Mouse (Mus musculus): ENCODE measurements around the gene Zbtb5. TPM values are rescaled to one million over a fixed set of nuclear protein-coding genes. Genes with fewer than 3 reads are reported as not detected.
A peak's percentile ranks its signal among the peaks of the same experiment; 100 is the strongest.
"Not testable (repeated sequence)": the region's sequence is repeated elsewhere in the genome, so short reads cannot be mapped to it uniquely, and the experiment has no call there.

Gene Zbtb5
- total RNA-seq (2021), result 1 to 10 TPM; 2.3 to 3.0 TPM
- long read RNA-seq, experiment 1, full-length matches to known transcripts, result 4 of 6 reads
- long read RNA-seq, experiment 1, partial matches to known transcripts, result 2 of 6 reads
- long read RNA-seq, experiment 1, other reads (novel, unspliced or antisense), result 0 of 6 reads
- long read RNA-seq, experiment 2, full-length matches to known transcripts, result 1 of 2 reads
- long read RNA-seq, experiment 2, partial matches to known transcripts, result 1 of 2 reads
- long read RNA-seq, experiment 2, other reads (novel, unspliced or antisense), result 0 of 2 reads

DNA sequence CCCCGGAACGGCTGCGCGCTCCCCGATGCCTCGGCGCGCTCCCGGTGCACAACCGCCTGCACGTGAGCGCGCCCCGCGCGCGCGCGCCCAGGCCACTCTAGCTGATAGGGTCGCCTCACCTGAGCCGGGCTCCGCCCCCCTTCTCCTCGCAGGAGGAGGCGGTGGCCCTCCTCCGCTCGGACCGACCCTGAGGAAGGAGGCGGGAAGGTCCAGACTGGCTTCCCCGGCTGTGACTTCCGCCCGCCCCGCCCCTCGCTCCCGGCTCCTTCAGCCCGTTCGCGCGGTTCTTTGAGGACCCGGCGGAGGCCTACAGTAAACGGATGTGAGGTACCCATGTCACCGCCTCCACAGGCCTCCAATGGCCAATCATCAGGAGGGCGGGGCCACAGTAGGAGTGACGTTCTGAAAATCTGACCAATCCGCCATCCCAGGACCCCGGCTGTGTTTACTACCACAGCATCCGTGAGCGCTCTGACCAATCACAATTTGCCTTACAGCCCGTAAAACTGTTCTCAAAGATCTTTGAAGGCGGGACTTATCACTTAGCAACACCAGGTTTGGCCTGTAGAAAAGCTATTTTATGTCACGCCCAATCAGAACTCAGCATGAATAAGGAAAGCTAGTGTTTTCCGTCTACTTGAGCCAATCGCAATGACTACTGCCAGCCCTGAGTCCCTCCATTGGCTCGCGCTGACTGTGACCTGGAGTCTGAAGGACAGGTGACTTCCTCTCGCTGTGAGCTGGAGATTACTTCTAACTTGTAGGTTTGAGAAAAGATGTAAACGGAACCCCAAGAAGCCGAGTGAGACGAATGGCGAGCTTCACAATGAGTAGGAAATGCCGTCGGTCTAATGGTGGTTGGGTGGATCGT, at the start of gene Zbtb5:
TSS of gene Zbtb5 (minus strand) at position 308 of the 871 bp plus-strand sequence.
- intact Hi-C loops (cut with DNase I), result loop anchor here (10.0 kb wide), 2 partner anchors 392 to 522 kb away; partner anchors contain the start of genes Shb and Slc25a51
- DNase-seq, result peak; percentile 99
- Histone ChIP-seq H3K27ac (peak within 1 kb of the TSS; percentile 96), H3K4me3 (peak within 1 kb of the TSS; percentile 98)
- TF ChIP-seq CTCF (IDR thresholded peaks at IDR 0.05), result no peak

DNA sequence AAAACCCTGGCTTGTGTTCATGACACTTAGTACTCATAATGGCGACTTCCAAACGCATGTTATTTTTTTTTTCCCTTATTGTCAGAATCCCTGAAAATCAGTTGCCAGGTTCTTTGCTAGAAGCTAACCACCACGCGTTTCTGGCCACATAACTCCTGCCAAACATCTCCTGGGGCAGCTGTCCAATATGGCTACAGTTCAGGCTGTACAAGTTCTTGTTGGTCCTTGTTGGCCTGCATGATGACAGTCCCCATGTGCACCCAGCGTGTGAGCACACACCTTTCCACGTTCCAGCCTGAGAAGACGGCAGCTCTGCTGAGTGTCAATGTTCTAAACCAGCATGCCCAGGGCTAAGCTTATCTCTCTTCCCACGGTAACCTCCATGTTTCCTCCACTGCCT, 43.2 kb upstream of the Zbtb5 start:
- peak; percentile 72 for DNase-seq
- no peak for TF ChIP-seq CTCF (IDR thresholded peaks at IDR 0.05)
- H3K27ac ChIP-seq, result peak overlapping the region; percentile 63
- intact Hi-C loops (cut with DNase I), result no loop called here
- H3K4me3 ChIP-seq, result no peak overlapping the region

DNA sequence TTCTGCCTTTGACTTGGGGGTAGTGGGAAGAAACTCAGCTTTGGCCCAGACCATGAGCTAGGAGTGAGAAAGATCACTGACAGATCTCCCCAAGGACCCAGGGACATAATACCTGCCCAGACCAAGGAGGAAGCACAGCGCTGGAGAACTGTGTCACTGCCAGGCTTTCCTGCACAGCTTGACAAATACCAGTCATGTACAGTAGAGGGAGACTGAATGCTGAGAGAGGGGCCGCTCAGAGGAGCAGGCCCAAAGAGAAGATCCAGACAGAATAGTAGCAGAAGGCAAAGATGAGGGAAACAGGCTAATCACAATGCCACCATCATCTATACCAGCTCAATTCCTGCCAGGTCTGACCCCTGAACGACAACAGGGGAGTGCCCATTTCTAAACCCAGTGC, 42.6 kb upstream of the Zbtb5 start:
- intact Hi-C loops (cut with DNase I), result no loop called here
- no peak overlapping the region for H3K4me3 ChIP-seq
- DNase-seq, result no peak
- peak; percentile 56 for TF ChIP-seq CTCF (IDR thresholded peaks at IDR 0.05)
- H3K27ac ChIP-seq, result peak overlapping the region; percentile 56

DNA sequence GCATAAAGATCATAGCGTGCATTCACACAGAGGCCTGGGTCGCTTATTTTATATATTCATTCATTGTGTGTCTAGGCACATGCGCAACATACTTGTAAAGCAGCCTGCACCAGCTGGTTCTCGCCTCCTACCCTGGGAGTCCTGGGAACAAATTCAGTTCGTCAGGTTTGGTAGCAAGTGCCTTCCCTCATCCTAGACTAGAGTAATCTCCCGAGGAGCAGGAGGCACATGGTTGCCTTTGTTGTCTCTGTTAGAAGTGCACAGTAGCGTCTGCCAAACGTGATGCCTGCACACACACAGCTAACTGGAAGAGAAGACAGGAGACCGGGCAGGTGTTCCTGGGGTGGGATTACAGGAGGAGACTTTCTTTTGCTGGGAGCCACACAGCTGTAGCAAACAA, 35.7 kb upstream of the Zbtb5 start:
- intact Hi-C loops (cut with DNase I), result no loop called here
- H3K27ac ChIP-seq, result no peak overlapping the region
- no peak overlapping the region for H3K4me3 ChIP-seq
- TF ChIP-seq CTCF (IDR thresholded peaks at IDR 0.05), result no peak
- no peak for DNase-seq

DNA sequence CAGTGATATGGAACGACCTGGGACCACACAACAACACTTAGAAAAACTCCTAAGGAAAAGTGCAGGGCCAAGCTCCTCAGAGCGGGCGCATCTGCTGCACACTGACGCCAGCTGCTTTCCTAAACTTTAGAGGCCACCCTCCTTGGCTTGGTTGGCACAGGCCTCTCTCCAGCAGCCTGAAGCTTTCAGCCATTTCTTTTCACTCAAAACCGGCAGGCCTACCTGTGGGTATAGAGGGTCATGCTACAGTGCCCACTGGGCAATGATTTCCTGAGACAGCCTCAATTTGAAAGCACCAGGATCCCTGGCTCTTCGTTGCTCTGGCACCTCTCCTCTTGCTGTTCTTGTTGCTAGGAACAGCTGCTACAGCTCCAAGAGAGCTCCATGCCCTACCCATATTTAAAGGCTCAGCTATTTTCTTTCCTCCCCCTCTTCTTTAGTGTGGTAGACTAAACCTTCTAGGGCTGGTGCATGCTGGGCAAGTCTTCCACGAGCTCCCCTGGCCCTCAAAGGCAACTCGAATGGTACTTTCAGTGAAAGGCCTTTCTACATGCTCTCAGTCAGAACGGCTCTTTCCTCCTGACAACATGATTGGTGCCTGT, 35.2 kb upstream of the Zbtb5 start:
- DNase-seq, result no peak
- no peak overlapping the region for H3K4me3 ChIP-seq
- no peak overlapping the region for H3K27ac ChIP-seq
- TF ChIP-seq CTCF (IDR thresholded peaks at IDR 0.05), result no peak
- intact Hi-C loops (cut with DNase I), result no loop called here

DNA sequence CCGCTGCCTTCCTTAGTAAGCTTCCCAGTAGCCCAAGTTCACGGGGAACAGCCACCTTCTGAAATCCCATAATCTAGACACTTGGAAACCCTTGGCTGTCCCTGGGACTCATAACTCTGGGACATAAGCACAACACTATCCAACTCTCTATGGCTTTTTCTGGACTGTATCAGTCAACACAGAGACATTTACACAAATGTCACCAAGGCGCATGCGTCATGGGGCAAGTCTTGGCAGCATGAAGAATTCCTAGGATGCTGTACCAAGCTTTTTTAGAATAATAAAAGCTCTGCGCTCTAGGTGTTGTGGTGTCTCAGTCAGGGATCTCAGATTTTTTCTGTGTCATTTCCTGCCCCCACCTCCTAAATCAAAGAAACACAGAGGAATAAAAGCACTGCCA, 34.5 kb upstream of the Zbtb5 start:
- no peak for TF ChIP-seq CTCF (IDR thresholded peaks at IDR 0.05)
- intact Hi-C loops (cut with DNase I), result no loop called here

DNA sequence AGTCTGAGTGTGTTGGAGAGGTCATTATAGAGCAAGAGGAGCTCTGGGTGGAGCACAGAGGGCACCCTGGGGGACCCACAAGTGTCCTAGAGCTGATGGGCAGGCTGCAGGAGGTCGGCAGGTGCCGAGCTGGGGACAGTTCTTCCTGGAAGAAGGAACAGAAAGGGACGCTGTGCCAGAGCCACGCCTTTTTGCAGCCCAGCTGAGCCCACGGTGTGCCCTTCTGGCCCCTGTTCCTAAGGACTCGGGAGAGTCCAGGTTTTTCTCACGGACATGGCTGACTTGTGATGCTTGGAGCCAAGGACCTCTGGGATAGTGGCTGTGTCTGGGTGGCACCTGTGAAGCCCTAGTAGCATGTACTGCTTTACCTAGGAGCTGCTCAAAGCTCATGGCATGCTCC, 28.6 kb upstream of the Zbtb5 start:
- intact Hi-C loops (cut with DNase I), result no loop called here
- Histone ChIP-seq H3K4me3 (no peak overlapping the region), H3K27ac (no peak overlapping the region)
- DNase-seq, result no peak
- no peak for TF ChIP-seq CTCF (IDR thresholded peaks at IDR 0.05)

More for the DNA sequence above, 34.5 kb upstream of the Zbtb5 start:
- DNase-seq, result no peak
- Histone ChIP-seq H3K4me3 (no peak overlapping the region), H3K27ac (no peak overlapping the region)

DNA sequence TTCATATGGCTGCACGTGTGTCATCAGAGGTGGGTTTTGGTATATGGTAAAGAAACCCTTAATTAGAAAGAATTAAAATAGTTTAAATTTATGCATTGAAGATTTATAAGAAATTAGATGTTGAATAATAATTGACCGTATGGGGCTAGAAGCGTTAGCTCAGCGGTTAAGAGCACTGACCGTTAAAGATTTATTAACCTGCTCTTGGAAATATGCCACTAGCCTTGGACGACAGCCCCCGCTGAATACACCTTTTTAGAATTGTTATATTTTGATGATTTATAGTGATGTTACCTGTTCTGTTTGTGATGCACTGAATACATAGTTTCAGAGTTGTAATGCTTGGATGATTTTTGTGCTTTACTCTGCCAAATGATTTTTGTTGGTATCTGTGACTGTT, 27.3 kb upstream of the Zbtb5 start:
- H3K27ac ChIP-seq; H3K4me3 ChIP-seq; intact Hi-C loops (cut with DNase I); DNase-seq: not testable (repeated sequence)

DNA sequence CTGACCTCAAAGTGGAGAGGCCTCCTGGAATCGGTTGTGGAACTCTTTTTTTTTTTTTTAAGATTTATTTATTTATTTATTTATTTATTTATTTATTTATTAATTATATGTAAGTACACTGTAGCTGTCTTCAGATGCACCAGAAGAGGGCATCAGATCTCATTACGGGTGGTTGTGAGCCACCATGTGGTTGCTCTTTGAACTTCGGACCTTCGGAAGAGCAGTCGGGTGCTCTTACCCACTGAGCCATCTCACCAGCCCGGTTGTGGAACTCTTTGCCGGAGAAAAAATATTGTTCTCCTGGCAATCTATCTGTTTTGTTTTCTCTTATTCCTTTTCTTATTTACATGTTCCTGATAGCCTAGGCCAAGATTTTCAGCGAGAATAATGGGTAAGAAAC, 26.7 kb upstream of the Zbtb5 start:
- DNase-seq; H3K27ac ChIP-seq; intact Hi-C loops (cut with DNase I); H3K4me3 ChIP-seq: not testable (repeated sequence)
- TF ChIP-seq CTCF (IDR thresholded peaks at IDR 0.05), result peak; percentile 48

DNA sequence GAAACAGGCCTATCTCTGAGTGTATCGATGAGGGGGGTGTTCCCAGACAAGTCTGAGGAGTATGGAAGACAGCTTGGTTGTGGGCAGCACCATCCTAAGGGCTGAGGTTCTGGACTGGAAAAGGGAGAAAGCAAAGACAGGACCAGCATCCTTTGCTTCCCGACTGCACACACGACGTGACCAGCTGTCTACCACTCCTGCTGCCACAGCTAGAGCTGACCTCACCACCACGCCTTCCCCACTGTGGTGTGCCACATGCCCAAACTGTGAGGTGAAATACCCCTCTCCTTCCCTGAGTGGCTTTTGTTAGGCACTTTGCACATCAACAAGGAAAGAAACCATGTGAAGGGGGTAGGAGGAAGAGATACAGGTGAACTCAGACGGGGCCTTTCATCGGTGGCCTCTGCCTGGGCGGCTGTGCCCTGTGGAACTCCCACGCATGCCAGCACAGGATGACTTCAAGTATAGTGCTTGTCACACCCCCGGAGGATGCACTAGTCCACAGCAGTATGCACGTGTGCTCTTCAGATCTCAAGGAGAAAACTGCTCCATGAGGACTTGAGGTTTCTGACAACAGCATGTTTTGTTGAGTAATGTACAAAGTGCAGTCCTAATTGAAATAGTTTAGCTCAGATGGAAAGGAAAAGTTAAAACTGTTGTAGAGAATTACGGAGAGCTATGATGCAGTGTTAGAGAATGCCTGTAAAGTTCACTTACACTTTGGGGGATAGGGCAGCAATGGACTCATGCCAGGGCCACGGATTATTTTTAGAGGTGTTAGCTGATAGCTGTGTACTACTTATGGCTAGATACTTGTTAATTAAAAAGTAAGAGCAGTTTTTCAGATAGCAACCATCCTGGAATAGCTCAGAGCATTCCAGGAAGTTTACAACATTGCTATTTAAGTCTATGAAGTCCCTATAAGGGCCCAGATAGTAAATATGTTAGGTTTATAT, 25.5 kb upstream of the Zbtb5 start:
- H3K4me3 ChIP-seq, result no peak overlapping the region
- H3K27ac ChIP-seq, result no peak overlapping the region
- DNase-seq, result no peak
- intact Hi-C loops (cut with DNase I), result no loop called here
- no peak for TF ChIP-seq CTCF (IDR thresholded peaks at IDR 0.05)

DNA sequence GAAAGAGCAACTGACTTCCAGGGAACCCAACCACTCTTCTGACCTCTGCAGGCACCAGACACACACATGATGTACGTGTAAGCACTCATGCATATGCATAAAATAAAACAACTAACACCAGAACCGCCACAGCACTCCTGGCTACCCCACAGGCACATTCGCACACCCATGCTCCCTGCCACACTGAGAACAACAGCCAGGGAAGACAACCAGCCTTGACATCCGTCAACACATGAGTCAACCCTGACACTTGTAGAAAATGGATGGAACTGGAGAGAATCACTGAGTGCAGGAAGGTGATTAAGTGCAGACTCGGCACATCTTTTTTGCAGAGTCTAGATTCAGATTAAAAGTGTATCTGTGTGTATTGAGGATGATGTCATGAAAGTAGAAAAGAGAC, 24.4 kb upstream of the Zbtb5 start:
- no peak for DNase-seq
- intact Hi-C loops (cut with DNase I), result no loop called here
- Histone ChIP-seq H3K27ac (no peak overlapping the region), H3K4me3 (no peak overlapping the region)
- TF ChIP-seq CTCF (IDR thresholded peaks at IDR 0.05), result no peak

DNA sequence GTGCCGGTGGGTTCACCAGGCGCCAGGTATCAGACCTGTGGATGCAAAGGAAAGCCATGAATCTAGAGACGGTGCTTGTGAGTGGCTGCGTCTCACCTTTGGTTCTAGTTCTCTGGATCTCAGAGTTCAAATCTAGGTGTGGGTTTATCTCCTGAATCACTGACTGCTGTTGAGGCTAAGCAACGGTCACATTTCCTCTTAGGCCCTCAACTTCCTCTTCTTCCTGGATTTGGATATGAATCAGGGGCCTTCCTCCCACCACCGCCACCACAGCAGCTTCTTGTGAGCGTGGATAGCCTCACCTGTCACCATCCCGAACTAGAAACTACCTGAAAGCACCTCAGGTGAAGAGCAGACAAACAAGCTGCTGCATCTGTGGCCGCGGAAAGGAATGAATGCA, 23.8 kb upstream of the Zbtb5 start:
- intact Hi-C loops (cut with DNase I), result no loop called here
- DNase-seq, result no peak
- Histone ChIP-seq H3K27ac (no peak overlapping the region), H3K4me3 (no peak overlapping the region)
- TF ChIP-seq CTCF (IDR thresholded peaks at IDR 0.05), result no peak
